Mouse (Mus musculus) erythroblast, adult 5-6 weeks (primary cell): Measurements from ENCODE around the gene Rfxank. TPM values are rescaled to one million over a fixed set of nuclear protein-coding genes. Genes with fewer than 3 reads are reported as not detected.

Experiments used
- ATAC-seq: replicated peaks from 2 replicates; pipeline ENCODE4 v1.8.0; 2016; ENCODE audit warnings: moderate number of reproducible peaks, mild to moderate bottlenecking, moderate TSS enrichment, inconsistent platforms; ENCODE audit not compliant: poor library complexity, low FRiP score, severe bottlenecking
- total RNA-seq, 2 experiments: library from RNA; stranded (forward) in 1 of 2; stranded (reverse) in 1 of 2; fragments of 150-400 nt in 1 of 2; fragments of 200-764, 138-1000 nt in 1 of 2; gene quantifications; 2 replicates each; pipeline versions ENCODE4 v1.2.3 to v1.2.4; 2015 to 2017; ENCODE audit warnings: low replicate concordance in 2 of 2

Gene Rfxank
- total RNA-seq, 2 experiments from 2014 or later: 8.1 to 9.7 TPM

- no peak for ATAC-seq
These were observed 24.5 kb downstream of the Rfxank start for GRCm38 (mm10) chr8:70114488-70114887.

GRCm38 (mm10) chr8:70112401-70113016 is 26.4 kb downstream of the Rfxank start:
- ATAC-seq: no peak

- ATAC-seq: no peak
These were observed 27.7 kb downstream of the Rfxank start for GRCm38 (mm10) chr8:70111192-70111795.

- no peak for ATAC-seq
These were observed 28.5 kb downstream of the Rfxank start for GRCm38 (mm10) chr8:70110451-70110850.

- no peak for ATAC-seq
These were observed 34.0 kb downstream of the Rfxank start for GRCm38 (mm10) chr8:70104922-70105321.

GRCm38 (mm10) chr8:70104506-70104905 is 34.4 kb downstream of the Rfxank start:
- ATAC-seq: peak; percentile 79

- no peak for ATAC-seq
These were observed 38.7 kb downstream of the Rfxank start for GRCm38 (mm10) chr8:70100241-70100640.

GRCm38 (mm10) chr8:70099276-70099675 is 39.7 kb downstream of the Rfxank start:
- no peak for ATAC-seq

- no peak for ATAC-seq
These were observed 46.2 kb downstream of the Rfxank start for GRCm38 (mm10) chr8:70092786-70093185.

- no peak for ATAC-seq
These were observed 49.5 kb downstream of the Rfxank start for GRCm38 (mm10) chr8:70089296-70089960.

GRCm38 (mm10) chr8:70087836-70088650 is 50.9 kb downstream of the Rfxank start:
- no peak for ATAC-seq

- no peak for ATAC-seq
These were observed 51.7 kb downstream of the Rfxank start for GRCm38 (mm10) chr8:70087237-70087636.

- ATAC-seq: no peak
These were observed 52.8 kb downstream of the Rfxank start for GRCm38 (mm10) chr8:70086151-70086550.

- ATAC-seq: 0 out of 2 replicates have a peak, but pooled peaks have one; percentile 22
These were observed 54.5 kb downstream of the Rfxank start for GRCm38 (mm10) chr8:70084191-70085065.

- no peak for ATAC-seq
These were observed 55.7 kb downstream of the Rfxank start, which contains the start of gene Hapln4 for GRCm38 (mm10) chr8:70083285-70083684. Gene Hapln4, plus strand, starts transcription at chr8:70083457.

- no peak for ATAC-seq
These were observed 57.0 kb downstream of the Rfxank start for GRCm38 (mm10) chr8:70081976-70082375.
